Mouse (Mus musculus): ENCODE results near the gene Bmp8b. TPM values are rescaled to one million over a fixed set of nuclear protein-coding genes. Genes with fewer than 3 reads are reported as not detected.
"Not testable (repeated sequence)": the region's sequence is repeated elsewhere in the genome, so short reads cannot be mapped to it uniquely, and the experiment has no call there.

Gene Bmp8b
- polyA plus RNA-seq, 1 experiment, result 0.10 TPM

GRCm38 (mm10) chr4:123139513-123140154, 34.7 kb downstream of the Bmp8b start, which contains the start of gene Ppie:
Ppie (minus strand) TSS chr4:123139951.
- TF ChIP-seq CTCF (IDR thresholded peaks at IDR 0.05; ENCODE audit: borderline replicate concordance, insufficient read depth, low read depth, low read length) (no peak), POLR2A (IDR thresholded peaks at IDR 0.05; ENCODE audit: borderline replicate concordance, insufficient read depth, low read length) (peak; percentile 90)
- H3K27me3 ChIP-seq (ENCODE audit: control insufficient read depth, insufficient read depth, low read length), result no peaks in the 10 kb centered on the region
- peak; percentile 79 to 80 for DNase-seq
- H3K4me1 ChIP-seq (ENCODE audit: control insufficient read depth, insufficient read depth, low read length), result peaks cover 7% of the 10 kb centered on the region
- peak within 1 kb of the TSS; percentile 76 for H3K4me3 ChIP-seq (replicated peaks; ENCODE audit: insufficient read depth, low read depth, low read length)
- peak within 1 kb of the TSS; percentile 38; the same call in 1 of the 2 replicates for H3K27ac ChIP-seq (ENCODE audit: insufficient read depth, low read length)
- under 1% methylated on average over 34 of the region's 34 CpGs for WGBS

- Histone ChIP-seq H3K4me1 (ENCODE audit: control insufficient read depth, insufficient read depth, low read length) (no peaks in the 10 kb centered on the region), H3K27ac (ENCODE audit: insufficient read depth, low read length) (no peak overlapping the region), H3K27me3 (ENCODE audit: control insufficient read depth, insufficient read depth, low read length) (no peaks in the 10 kb centered on the region), H3K4me3 (replicated peaks; ENCODE audit: insufficient read depth, low read depth, low read length) (no peak overlapping the region)
- WGBS, result 75% methylated on average over 5 of the region's 5 CpGs
- no peak for DNase-seq
- TF ChIP-seq POLR2A (IDR thresholded peaks at IDR 0.05; ENCODE audit: borderline replicate concordance, insufficient read depth, low read length) (no peak), CTCF (IDR thresholded peaks at IDR 0.05; ENCODE audit: borderline replicate concordance, insufficient read depth, low read depth, low read length) (no peak)
These were observed 42.6 kb downstream of the Bmp8b start for GRCm38 (mm10) chr4:123147446-123148150.

GRCm38 (mm10) chr4:123152003-123152402, 47.0 kb downstream of the Bmp8b start:
- TF ChIP-seq CTCF (IDR thresholded peaks at IDR 0.05; ENCODE audit: borderline replicate concordance, insufficient read depth, low read depth, low read length) (no peak), POLR2A (IDR thresholded peaks at IDR 0.05; ENCODE audit: borderline replicate concordance, insufficient read depth, low read length) (no peak)
- DNase-seq, result no peak
- Histone ChIP-seq H3K27ac (ENCODE audit: insufficient read depth, low read length) (no peak overlapping the region), H3K27me3 (ENCODE audit: control insufficient read depth, insufficient read depth, low read length) (no peaks in the 10 kb centered on the region), H3K4me3 (replicated peaks; ENCODE audit: insufficient read depth, low read depth, low read length) (no peak overlapping the region), H3K4me1 (ENCODE audit: control insufficient read depth, insufficient read depth, low read length) (no peaks in the 10 kb centered on the region)
- 88% methylated on average over 4 of the region's 4 CpGs for WGBS

- WGBS, result 28% methylated on average over 5 of the region's 5 CpGs
- no peak for DNase-seq
- Histone ChIP-seq H3K27me3 (ENCODE audit: control insufficient read depth, insufficient read depth, low read length) (no peaks in the 10 kb centered on the region), H3K4me1 (ENCODE audit: control insufficient read depth, insufficient read depth, low read length) (no peaks in the 10 kb centered on the region), H3K4me3 (replicated peaks; ENCODE audit: insufficient read depth, low read depth, low read length) (no peak overlapping the region), H3K27ac (ENCODE audit: insufficient read depth, low read length) (no peak overlapping the region)
- TF ChIP-seq CTCF (IDR thresholded peaks at IDR 0.05; ENCODE audit: borderline replicate concordance, insufficient read depth, low read depth, low read length) (no peak), POLR2A (IDR thresholded peaks at IDR 0.05; ENCODE audit: borderline replicate concordance, insufficient read depth, low read length) (no peak)
These were observed 48.0 kb downstream of the Bmp8b start for GRCm38 (mm10) chr4:123152976-123153375.

GRCm38 (mm10) chr4:123155004-123155403, 50.0 kb downstream of the Bmp8b start:
- Histone ChIP-seq H3K27me3 (ENCODE audit: control insufficient read depth, insufficient read depth, low read length) (no peaks in the 10 kb centered on the region), H3K27ac (ENCODE audit: insufficient read depth, low read length) (no peak overlapping the region), H3K4me3 (replicated peaks; ENCODE audit: insufficient read depth, low read depth, low read length) (no peak overlapping the region), H3K4me1 (ENCODE audit: control insufficient read depth, insufficient read depth, low read length) (no peaks in the 10 kb centered on the region)
- DNase-seq, result peak in 1 of 2 experiments; percentile 47
- TF ChIP-seq CTCF (IDR thresholded peaks at IDR 0.05; ENCODE audit: borderline replicate concordance, insufficient read depth, low read depth, low read length), result peak; percentile 35; the same call in 1 of the 2 replicates
- TF ChIP-seq POLR2A (IDR thresholded peaks at IDR 0.05; ENCODE audit: borderline replicate concordance, insufficient read depth, low read length), result no peak
- WGBS, result 22% methylated on average over 4 of the region's 4 CpGs

- H3K27me3 ChIP-seq (ENCODE audit: control insufficient read depth, insufficient read depth, low read length), result no peaks in the 10 kb centered on the region
- 69% methylated on average over 2 of the region's 2 CpGs for WGBS
- no peak overlapping the region for H3K4me3 ChIP-seq (replicated peaks; ENCODE audit: insufficient read depth, low read depth, low read length)
- H3K4me1 ChIP-seq (ENCODE audit: control insufficient read depth, insufficient read depth, low read length), result no peaks in the 10 kb centered on the region
- no peak for DNase-seq
- TF ChIP-seq POLR2A (IDR thresholded peaks at IDR 0.05; ENCODE audit: borderline replicate concordance, insufficient read depth, low read length) (no peak), CTCF (IDR thresholded peaks at IDR 0.05; ENCODE audit: borderline replicate concordance, insufficient read depth, low read depth, low read length) (no peak)
- no peak overlapping the region for H3K27ac ChIP-seq (ENCODE audit: insufficient read depth, low read length)
These were observed 50.5 kb downstream of the Bmp8b start for GRCm38 (mm10) chr4:123155427-123155826.

- no peak for DNase-seq
- Histone ChIP-seq H3K27me3 (ENCODE audit: control insufficient read depth, insufficient read depth, low read length) (no peaks in the 10 kb centered on the region), H3K4me3 (replicated peaks; ENCODE audit: insufficient read depth, low read depth, low read length) (no peak overlapping the region), H3K27ac (ENCODE audit: insufficient read depth, low read length) (no peak overlapping the region), H3K4me1 (ENCODE audit: control insufficient read depth, insufficient read depth, low read length) (no peaks in the 10 kb centered on the region)
- no peak for TF ChIP-seq CTCF (IDR thresholded peaks at IDR 0.05; ENCODE audit: borderline replicate concordance, insufficient read depth, low read depth, low read length)
- no peak for TF ChIP-seq POLR2A (IDR thresholded peaks at IDR 0.05; ENCODE audit: borderline replicate concordance, insufficient read depth, low read length)
These were observed 50.9 kb downstream of the Bmp8b start for GRCm38 (mm10) chr4:123155840-123156239.

GRCm38 (mm10) chr4:123160571-123160970, 55.6 kb downstream of the Bmp8b start:
- WGBS, result 29% methylated on average over 6 of the region's 6 CpGs
- Histone ChIP-seq H3K4me3 (replicated peaks; ENCODE audit: insufficient read depth, low read depth, low read length) (no peak overlapping the region), H3K27me3 (ENCODE audit: control insufficient read depth, insufficient read depth, low read length) (no peaks in the 10 kb centered on the region), H3K4me1 (ENCODE audit: control insufficient read depth, insufficient read depth, low read length) (no peaks in the 10 kb centered on the region), H3K27ac (ENCODE audit: insufficient read depth, low read length) (no peak overlapping the region)
- DNase-seq, result no peak
- TF ChIP-seq CTCF (IDR thresholded peaks at IDR 0.05; ENCODE audit: borderline replicate concordance, insufficient read depth, low read depth, low read length), result no peak
- TF ChIP-seq POLR2A (IDR thresholded peaks at IDR 0.05; ENCODE audit: borderline replicate concordance, insufficient read depth, low read length), result no peak

GRCm38 (mm10) chr4:123161251-123161650, 56.3 kb downstream of the Bmp8b start:
- not testable (repeated sequence) for DNase-seq; H3K27me3 ChIP-seq (ENCODE audit: control insufficient read depth, insufficient read depth, low read length); H3K4me1 ChIP-seq (ENCODE audit: control insufficient read depth, insufficient read depth, low read length); H3K27ac ChIP-seq (ENCODE audit: insufficient read depth, low read length); H3K4me3 ChIP-seq (replicated peaks; ENCODE audit: insufficient read depth, low read depth, low read length)
- WGBS, result 97% methylated on average over 3 of the region's 3 CpGs

All from cerebellum, adult 2 months (tissue).